Mouse (Mus musculus): ENCODE measurements at regions not wholly inside any gene's neighbourhood (a gene's known extent, or its start where the extent isn't known, plus 50 kb on each side); places are given as distances from the start of the nearest gene placed in this dataset.

DNA sequence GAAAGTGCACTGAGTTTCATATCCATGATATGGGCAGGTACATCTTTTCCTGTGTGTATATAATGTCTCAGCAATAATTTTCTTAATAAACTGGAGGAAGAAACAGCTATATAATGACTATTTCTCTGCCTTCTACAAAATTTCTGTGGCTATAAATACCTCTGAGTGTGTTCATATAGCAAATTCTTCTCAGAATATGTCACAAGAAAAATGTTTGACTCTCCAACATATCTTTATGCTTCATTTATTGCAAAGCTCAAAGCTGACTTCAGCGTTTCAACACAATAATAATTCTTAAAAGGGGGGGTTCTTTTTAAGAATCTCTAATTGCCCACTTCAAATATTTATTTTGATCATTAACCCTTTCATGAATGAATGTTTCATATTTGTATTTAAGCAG, 310.0 kb upstream of the Paip1 start:
- TF ChIP-seq CTCF (IDR thresholded peaks at IDR 0.05; ENCODE audit: low read depth), result no peak
- TF ChIP-seq EP300 (IDR thresholded peaks at IDR 0.05; ENCODE audit: low read depth), result no peak

All from heart, postnatal 0 days (tissue).